Mouse (Mus musculus) heart, postnatal 0 days (tissue): ENCODE measurements around the gene Capn5. TPM values are rescaled to one million over a fixed set of nuclear protein-coding genes. Genes with fewer than 3 reads are reported as not detected.

Experiments used
- ATAC-seq: fragments of 200-750 bp; cut with Nextera tagmentation; 2 replicates; pipeline ENCODE4 v1.8.0; 2017; ENCODE audit warnings: low read depth, moderate number of reproducible peaks, moderate library complexity; ENCODE audit not compliant: insufficient read depth
- DNase-seq: peaks from one replicate; pipeline ENCODE4 v3.0.0-alpha.2; 2016; ENCODE audit warnings: low spot score
- H3K27ac ChIP-seq: fragments of 300-500 bp; sonication (generic); 2 replicates; pipeline ENCODE4 v1.5.1; 2014; ENCODE audit warnings: low read depth, mild to moderate bottlenecking
- H3K27me3 ChIP-seq: fragments of 300-500 bp; sonication (generic); 2 replicates; pipeline ENCODE4 v1.6.1; 2014; ENCODE audit warnings: low read length, mixed read lengths; ENCODE audit not compliant: control insufficient read depth, insufficient read depth
- H3K36me3 ChIP-seq: fragments of 300-500 bp; sonication (generic); replicated peaks from 2 replicates; pipeline ENCODE4 v1.6.1; 2014; ENCODE audit warnings: low read length, mixed read lengths; ENCODE audit not compliant: control insufficient read depth, insufficient read depth
- H3K4me1 ChIP-seq: fragments of 300-500 bp; sonication (generic); 2 replicates; pipeline ENCODE4 v1.6.1; 2014; ENCODE audit warnings: antibody characterized with exemption; ENCODE audit not compliant: control insufficient read depth, insufficient read depth
- H3K4me2 ChIP-seq: fragments of 300-500 bp; sonication (generic); 2 replicates; pipeline ENCODE4 v1.6.1; 2014; ENCODE audit warnings: low read depth, mild to moderate bottlenecking, low read length, moderate library complexity
- H3K4me3 ChIP-seq: fragments of 300-500 bp; sonication (generic); 2 replicates; pipeline ENCODE4 v1.5.1; 2014; ENCODE audit warnings: low read depth, low read length
- H3K9ac ChIP-seq: fragments of 300-500 bp; sonication (generic); replicated peaks from 2 replicates; pipeline ENCODE4 v1.6.1; 2014; ENCODE audit warnings: low read depth, low read length, mixed read lengths
- H3K9me3 ChIP-seq: fragments of 300-500 bp; sonication (generic); replicated peaks from 2 replicates; pipeline ENCODE4 v1.6.1; 2016; ENCODE audit warnings: low read length; ENCODE audit not compliant: control insufficient read depth
- CTCF ChIP-seq: IDR thresholded peaks from 2 replicates; pipeline ENCODE4 v1.5.1; 2016; ENCODE audit warnings: antibody characterized with exemption, control low read depth, low read depth
- EP300 ChIP-seq: IDR thresholded peaks from 2 replicates; pipeline ENCODE4 v1.6.1; 2016; ENCODE audit warnings: antibody characterized with exemption, low read depth
- WGBS: fragments of 180-500 bp; shearing (Covaris S2); extraction: QIAGEN DNeasy Blood & Tissue Kit; methylation state at CpG from one replicate; pipeline ENCODE4 v1.1.7; 2014; 5-methylcytosine and 5-hydroxymethylcytosine counted together
- polyA plus RNA-seq: library from polyadenylated mRNA; unstranded; fragments of >200 nt; fragmentation: Nextera tagmentation; extraction: Ambion mirVana; gene quantifications from 2 replicates; pipeline ENCODE4 v1.2.1, GENCODE M21; 2015
- total RNA-seq: library from RNA; depleted of rRNA; stranded (reverse); fragments of >200 nt; gene quantifications from 2 replicates; pipeline ENCODE4 v1.2.3, GENCODE M21; 2014; ENCODE audit warnings: low replicate concordance

Capn5 gene
- total and polyA plus RNA-seq, 2 experiments from 2014 or later: 1.1 to 5.6 TPM

DNA sequence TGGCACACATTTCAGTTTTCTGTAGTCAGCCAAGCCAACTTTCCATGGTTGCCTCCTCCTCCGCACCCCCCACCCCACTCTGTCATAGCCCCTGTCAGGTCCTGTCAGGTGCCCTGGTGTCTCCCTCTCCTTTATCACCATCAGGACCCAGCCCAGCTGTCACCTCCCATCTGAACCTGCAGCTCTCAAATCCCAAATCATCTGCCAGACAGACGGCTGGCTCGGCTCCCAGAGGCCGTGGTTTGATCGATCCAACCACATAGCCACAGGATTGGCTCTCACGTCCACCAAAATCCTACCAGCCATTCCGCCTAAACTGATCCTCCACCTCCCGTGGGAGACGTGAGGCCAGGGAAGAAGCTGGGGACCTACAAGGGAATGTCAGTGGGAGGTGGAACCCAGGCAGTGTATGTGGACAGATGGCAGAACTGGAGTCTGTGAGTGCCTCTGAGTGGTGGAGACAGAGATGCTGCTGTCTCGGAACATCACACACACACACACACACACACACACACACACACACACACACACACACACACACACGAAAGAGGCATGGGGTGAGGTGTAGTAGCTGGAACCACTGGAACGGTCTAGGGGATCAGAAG is 32.1 kb downstream of the Capn5 start:
- Histone ChIP-seq H3K27me3 (peaks cover 3% of the 10 kb centered on the region; the same call in 1 of the 2 replicates), H3K36me3 (no peaks in the 10 kb centered on the region), H3K4me2 (no peak overlapping the region), H3K27ac (no peak overlapping the region), H3K9ac (no peak overlapping the region), H3K4me3 (no peak overlapping the region), H3K9me3 (no peaks in the 10 kb centered on the region), H3K4me1 (peaks cover 4% of the 10 kb centered on the region; the same call in 1 of the 2 replicates)
- ATAC-seq (no peak), DNase-seq (no peak)
- TF ChIP-seq CTCF (no peak), EP300 (no peak)
- WGBS: 79% methylated on average over 11 of the region's 12 CpGs

DNA sequence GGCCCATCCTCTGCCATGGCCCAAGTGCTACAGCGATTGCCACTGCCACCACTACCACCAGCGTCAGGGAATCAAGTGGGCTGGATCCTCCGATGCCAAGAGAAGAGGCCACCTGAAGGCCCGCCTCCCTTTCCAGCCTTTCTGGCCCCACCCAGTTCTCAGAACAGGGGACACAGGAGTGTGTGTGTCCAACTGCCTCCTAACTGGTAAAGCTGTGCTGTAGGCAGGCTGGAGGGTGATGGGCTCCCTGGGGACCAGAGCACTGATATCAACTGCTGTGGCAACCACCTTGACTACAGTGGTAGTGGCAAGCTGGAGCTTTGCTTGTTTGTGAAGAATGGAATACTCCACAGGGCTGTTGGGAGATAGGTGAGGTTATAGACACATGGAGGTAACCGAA is 32.7 kb downstream of the Capn5 start, which contains the start of gene Omp:
Omp (minus strand) TSS at position 101 of the 400 bp plus-strand sequence.
- Histone ChIP-seq H3K27me3 (peaks cover 3% of the 10 kb centered on the region; the same call in 1 of the 2 replicates), H3K9me3 (no peaks in the 10 kb centered on the region), H3K27ac (no peak within 1 kb of the TSS), H3K4me2 (no peak within 1 kb of the TSS), H3K36me3 (no peaks in the 10 kb centered on the region), H3K4me3 (no peak within 1 kb of the TSS), H3K9ac (no peak within 1 kb of the TSS), H3K4me1 (peaks cover 8% of the 10 kb centered on the region)
- DNase-seq (no peak), ATAC-seq (no peak)
- 86% methylated on average over 5 of the region's 5 CpGs for WGBS
- TF ChIP-seq CTCF (no peak), EP300 (no peak)

DNA sequence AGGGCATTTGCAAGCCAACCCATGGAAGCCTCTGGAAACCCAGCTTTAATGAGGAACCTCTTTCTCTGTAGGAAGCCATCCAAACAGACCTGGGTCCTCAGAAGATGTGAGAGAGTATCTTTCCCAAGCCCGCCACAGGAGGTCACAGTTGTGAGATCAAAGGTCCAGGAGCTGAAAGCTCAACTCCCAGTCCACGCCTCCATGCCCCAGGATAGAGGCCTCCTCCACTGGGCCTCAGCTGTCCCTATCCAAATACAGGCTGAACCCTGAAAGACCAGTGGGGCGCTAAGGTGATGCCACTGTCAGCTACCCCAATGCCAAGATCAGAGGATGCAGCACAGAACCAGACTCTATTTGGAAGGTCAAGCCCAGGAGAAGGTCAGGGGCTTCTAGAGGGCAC is 35.4 kb downstream of the Capn5 start:
- DNase-seq (no peak), ATAC-seq (no peak)
- Histone ChIP-seq H3K36me3 (no peaks in the 10 kb centered on the region), H3K9me3 (no peaks in the 10 kb centered on the region), H3K4me1 (peaks cover 11% of the 10 kb centered on the region), H3K4me3 (no peak overlapping the region), H3K9ac (no peak overlapping the region), H3K27ac (no peak overlapping the region), H3K4me2 (no peak overlapping the region), H3K27me3 (peaks cover 3% of the 10 kb centered on the region; the same call in 1 of the 2 replicates)
- no peak for TF ChIP-seq EP300
- TF ChIP-seq CTCF: no peak
- 75% methylated on average over 3 of the region's 3 CpGs for WGBS

GRCm38 (mm10) chr7:98142247-98142646 is 35.8 kb downstream of the Capn5 start:
- ATAC-seq (no peak), DNase-seq (no peak)
- H3K4me3 ChIP-seq: no peak overlapping the region
- no peak overlapping the region for H3K4me2 ChIP-seq
- no peak for TF ChIP-seq EP300
- no peak for TF ChIP-seq CTCF
- no peak overlapping the region for H3K9ac ChIP-seq
- peaks cover 3% of the 10 kb centered on the region; the same call in 1 of the 2 replicates for H3K27me3 ChIP-seq
- H3K9me3 ChIP-seq: no peaks in the 10 kb centered on the region
- H3K4me1 ChIP-seq: peaks cover 11% of the 10 kb centered on the region
- 79% methylated on average over 8 of the region's 8 CpGs for WGBS
- no peaks in the 10 kb centered on the region for H3K36me3 ChIP-seq
- H3K27ac ChIP-seq: no peak overlapping the region

DNA sequence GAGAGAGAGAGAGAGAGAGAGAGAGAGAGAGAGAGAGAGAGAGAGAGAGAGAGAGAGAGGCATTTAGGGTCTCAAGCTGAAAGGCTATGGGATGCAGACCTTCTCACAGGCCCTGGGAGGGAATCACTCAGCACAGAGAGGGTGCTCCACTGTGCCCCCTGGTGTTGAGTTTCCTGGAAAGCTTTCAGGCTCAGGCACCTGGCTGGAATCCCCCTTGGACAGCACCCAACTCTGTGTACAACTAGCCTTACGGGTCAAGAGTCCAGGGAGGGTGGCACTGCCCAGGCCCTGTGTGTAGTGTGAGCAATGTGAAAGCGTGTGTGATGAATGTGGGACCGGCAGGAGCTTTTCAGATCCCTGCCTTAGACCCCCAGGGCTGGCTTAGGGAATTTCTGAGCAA is 36.9 kb downstream of the Capn5 start:
- Histone ChIP-seq H3K9ac (no peak overlapping the region), H3K9me3 (no peaks in the 10 kb centered on the region), H3K4me3 (no peak overlapping the region), H3K27me3 (peaks cover 3% of the 10 kb centered on the region; the same call in 1 of the 2 replicates), H3K4me2 (no peak overlapping the region), H3K36me3 (no peaks in the 10 kb centered on the region), H3K4me1 (peaks cover 11% of the 10 kb centered on the region), H3K27ac (no peak overlapping the region)
- DNase-seq (peak; percentile 26), ATAC-seq (0 out of 2 replicates have a peak, but pooled peaks have one; percentile 16)
- peak; percentile 45 for TF ChIP-seq CTCF
- no peak for TF ChIP-seq EP300
- 51% methylated on average over 3 of the region's 3 CpGs for WGBS

- Histone ChIP-seq H3K4me3 (no peak overlapping the region), H3K36me3 (no peaks in the 10 kb centered on the region), H3K4me1 (peaks cover 11% of the 10 kb centered on the region), H3K9ac (no peak overlapping the region), H3K4me2 (no peak overlapping the region), H3K9me3 (no peaks in the 10 kb centered on the region), H3K27ac (no peak overlapping the region), H3K27me3 (peaks cover 3% of the 10 kb centered on the region; the same call in 1 of the 2 replicates)
- WGBS: 6% methylated on average over 2 of the region's 2 CpGs
- ATAC-seq (peak; percentile 55), DNase-seq (no peak)
- TF ChIP-seq EP300 (no peak), CTCF (no peak)
Measured at GRCm38 (mm10) chr7:98140597-98140996, 37.5 kb downstream of the Capn5 start.
